Mouse (Mus musculus): ENCODE measurements around the gene Nipal3. TPM values are rescaled to one million over a fixed set of nuclear protein-coding genes. Genes with fewer than 3 reads are reported as not detected.
A peak's percentile ranks its signal among the peaks of the same experiment; 100 is the strongest.

Gene Nipal3
- 2.8 and 3.1 TPM in 2 replicates for polyA plus RNA-seq (2015; fragmentation: Nextera tagmentation; extraction: Ambion mirVana)

GRCm38 (mm10) chr4:135494521-135495396, at the start of gene Nipal3, which contains the start of gene Stpg1:
TSS of gene Nipal3 (minus strand) at chr4:135495038.
TSS of gene Stpg1 (plus strand) at chr4:135494790.
- H3K27me3 ChIP-seq: 0 out of 2 replicates have a peak, but pooled peaks cover 3% of the 10 kb centered on the region
- no peak within 1 kb of the TSS for H3K27ac ChIP-seq
- 0 out of 2 replicates have a peak, but pooled peaks cover 5% of the 10 kb centered on the region for H3K36me3 ChIP-seq
- peak within 1 kb of the TSS; percentile 70 for H3K4me3 ChIP-seq
- ATAC-seq (ENCODE audit: low FRiP score, low read depth): peak; percentile 98
- H3K9me3 ChIP-seq: no peaks in the 10 kb centered on the region
- peak within 1 kb of the TSS; percentile 95 for H3K4me2 ChIP-seq (replicated peaks)
- WGBS: under 1% methylated on average over 53 of the region's 53 CpGs
- H3K9ac ChIP-seq: peak within 1 kb of the TSS; percentile 62
- H3K4me1 ChIP-seq: peaks cover 15% of the 10 kb centered on the region

GRCm38 (mm10) chr4:135544284-135544683, 49.4 kb upstream of the Nipal3 start:
- 77% methylated on average over 2 of the region's 2 CpGs for WGBS
- no peak for ATAC-seq (ENCODE audit: low FRiP score, low read depth)
- H3K4me2 ChIP-seq (replicated peaks): no peak overlapping the region

GRCm38 (mm10) chr4:135540057-135540456, 45.2 kb upstream of the Nipal3 start:
- Histone ChIP-seq H3K9ac (no peak overlapping the region), H3K27me3 (no peaks in the 10 kb centered on the region), H3K4me2 (replicated peaks) (no peak overlapping the region), H3K36me3 (no peaks in the 10 kb centered on the region), H3K27ac (no peak overlapping the region), H3K4me3 (no peak overlapping the region), H3K4me1 (peaks cover 12% of the 10 kb centered on the region), H3K9me3 (0 out of 2 replicates have a peak, but pooled peaks cover under 1% of the 10 kb centered on the region)
- 67% methylated on average over 9 of the region's 9 CpGs for WGBS
- no peak for ATAC-seq (ENCODE audit: low FRiP score, low read depth)

More at GRCm38 (mm10) chr4:135544284-135544683, 49.4 kb upstream of the Nipal3 start:
- Histone ChIP-seq H3K4me1 (peaks cover 54% of the 10 kb centered on the region), H3K4me3 (no peak overlapping the region), H3K9ac (no peak overlapping the region), H3K27me3 (no peaks in the 10 kb centered on the region), H3K9me3 (no peaks in the 10 kb centered on the region), H3K36me3 (no peaks in the 10 kb centered on the region), H3K27ac (no peak overlapping the region)

- Histone ChIP-seq H3K27me3 (no peaks in the 10 kb centered on the region), H3K4me2 (replicated peaks) (no peak overlapping the region), H3K4me1 (peaks cover 2% of the 10 kb centered on the region), H3K9me3 (0 out of 2 replicates have a peak, but pooled peaks cover 5% of the 10 kb centered on the region), H3K4me3 (no peak overlapping the region), H3K36me3 (no peaks in the 10 kb centered on the region), H3K27ac (no peak overlapping the region), H3K9ac (no peak overlapping the region)
- 84% methylated on average over 12 of the region's 12 CpGs for WGBS
- ATAC-seq (ENCODE audit: low FRiP score, low read depth): no peak
These were observed 44.2 kb upstream of the Nipal3 start for GRCm38 (mm10) chr4:135539056-135539455.

GRCm38 (mm10) chr4:135535021-135535420, 40.2 kb upstream of the Nipal3 start:
- Histone ChIP-seq H3K4me1 (no peaks in the 10 kb centered on the region), H3K4me2 (replicated peaks) (no peak overlapping the region), H3K27ac (no peak overlapping the region), H3K9me3 (0 out of 2 replicates have a peak, but pooled peaks cover 7% of the 10 kb centered on the region), H3K36me3 (no peaks in the 10 kb centered on the region), H3K4me3 (no peak overlapping the region), H3K27me3 (no peaks in the 10 kb centered on the region), H3K9ac (no peak overlapping the region)
- no peak for ATAC-seq (ENCODE audit: low FRiP score, low read depth)
- 92% methylated on average over 3 of the region's 3 CpGs for WGBS

- Histone ChIP-seq H3K9ac (no peak overlapping the region), H3K27ac (no peak overlapping the region), H3K4me1 (no peaks in the 10 kb centered on the region), H3K4me2 (replicated peaks) (no peak overlapping the region), H3K36me3 (no peaks in the 10 kb centered on the region), H3K27me3 (no peaks in the 10 kb centered on the region), H3K9me3 (0 out of 2 replicates have a peak, but pooled peaks cover 7% of the 10 kb centered on the region), H3K4me3 (no peak overlapping the region)
- 60% methylated on average over 6 of the region's 6 CpGs for WGBS
- ATAC-seq (ENCODE audit: low FRiP score, low read depth): no peak
These were observed 38.2 kb upstream of the Nipal3 start for GRCm38 (mm10) chr4:135533001-135533400.

- ATAC-seq (ENCODE audit: low FRiP score, low read depth): no peak
- Histone ChIP-seq H3K4me1 (no peaks in the 10 kb centered on the region), H3K4me2 (replicated peaks) (no peak overlapping the region), H3K9ac (no peak overlapping the region), H3K9me3 (0 out of 2 replicates have a peak, but pooled peaks cover 7% of the 10 kb centered on the region), H3K27me3 (no peaks in the 10 kb centered on the region), H3K4me3 (no peak overlapping the region), H3K27ac (no peak overlapping the region), H3K36me3 (no peaks in the 10 kb centered on the region)
- 50% methylated on average over 9 of the region's 9 CpGs for WGBS
These were observed 37.2 kb upstream of the Nipal3 start for GRCm38 (mm10) chr4:135531771-135532613.

- no peak overlapping the region for H3K27ac ChIP-seq
- H3K4me1 ChIP-seq: peaks cover 7% of the 10 kb centered on the region
- H3K4me2 ChIP-seq (replicated peaks): no peak overlapping the region
- WGBS: 89% methylated on average over 9 of the region's 9 CpGs
- no peak for ATAC-seq (ENCODE audit: low FRiP score, low read depth)
- no peak overlapping the region for H3K4me3 ChIP-seq
- H3K27me3 ChIP-seq: no peaks in the 10 kb centered on the region
- no peak overlapping the region for H3K9ac ChIP-seq
- no peaks in the 10 kb centered on the region for H3K36me3 ChIP-seq
- H3K9me3 ChIP-seq: 0 out of 2 replicates have a peak, but pooled peaks cover 7% of the 10 kb centered on the region
These were observed 36.4 kb upstream of the Nipal3 start for GRCm38 (mm10) chr4:135531236-135531635.

- H3K9me3 ChIP-seq: 0 out of 2 replicates have a peak, but pooled peaks cover 7% of the 10 kb centered on the region
These were observed 35.4 kb upstream of the Nipal3 start for GRCm38 (mm10) chr4:135530270-135530669.

GRCm38 (mm10) chr4:135526039-135526710, 31.3 kb upstream of the Nipal3 start:
- H3K9ac ChIP-seq: no peak overlapping the region
- 0 out of 2 replicates have a peak, but pooled peaks cover 3% of the 10 kb centered on the region for H3K9me3 ChIP-seq
- peaks cover 21% of the 10 kb centered on the region for H3K4me1 ChIP-seq
- no peak overlapping the region for H3K27ac ChIP-seq
- ATAC-seq (ENCODE audit: low FRiP score, low read depth): no peak
- H3K4me2 ChIP-seq (replicated peaks): no peak overlapping the region
- H3K4me3 ChIP-seq: no peak overlapping the region
- 30% methylated on average over 14 of the region's 14 CpGs for WGBS
- no peaks in the 10 kb centered on the region for H3K36me3 ChIP-seq
- H3K27me3 ChIP-seq: no peaks in the 10 kb centered on the region

More at GRCm38 (mm10) chr4:135530270-135530669, 35.4 kb upstream of the Nipal3 start:
- no peak overlapping the region for H3K9ac ChIP-seq
- H3K36me3 ChIP-seq: no peaks in the 10 kb centered on the region
- no peak overlapping the region for H3K4me2 ChIP-seq (replicated peaks)
- H3K27me3 ChIP-seq: no peaks in the 10 kb centered on the region
- ATAC-seq (ENCODE audit: low FRiP score, low read depth): no peak
- peaks cover 10% of the 10 kb centered on the region for H3K4me1 ChIP-seq
- no peak overlapping the region for H3K27ac ChIP-seq
- WGBS: 66% methylated on average over 2 of the region's 2 CpGs
- no peak overlapping the region for H3K4me3 ChIP-seq

GRCm38 (mm10) chr4:135525057-135525456, 30.2 kb upstream of the Nipal3 start:
- no peak for ATAC-seq (ENCODE audit: low FRiP score, low read depth)
- no peaks in the 10 kb centered on the region for H3K36me3 ChIP-seq
- H3K4me2 ChIP-seq (replicated peaks): no peak overlapping the region
- H3K27ac ChIP-seq: no peak overlapping the region; the same call in 1 of the 2 replicates
- no peaks in the 10 kb centered on the region for H3K9me3 ChIP-seq
- H3K9ac ChIP-seq: no peak overlapping the region
- no peak overlapping the region for H3K4me3 ChIP-seq
- 69% methylated on average over 12 of the region's 12 CpGs for WGBS
- no peaks in the 10 kb centered on the region for H3K27me3 ChIP-seq
- H3K4me1 ChIP-seq: peaks cover 21% of the 10 kb centered on the region
